Mouse (Mus musculus): Measurements from ENCODE around the gene Dnah8.

DNA sequence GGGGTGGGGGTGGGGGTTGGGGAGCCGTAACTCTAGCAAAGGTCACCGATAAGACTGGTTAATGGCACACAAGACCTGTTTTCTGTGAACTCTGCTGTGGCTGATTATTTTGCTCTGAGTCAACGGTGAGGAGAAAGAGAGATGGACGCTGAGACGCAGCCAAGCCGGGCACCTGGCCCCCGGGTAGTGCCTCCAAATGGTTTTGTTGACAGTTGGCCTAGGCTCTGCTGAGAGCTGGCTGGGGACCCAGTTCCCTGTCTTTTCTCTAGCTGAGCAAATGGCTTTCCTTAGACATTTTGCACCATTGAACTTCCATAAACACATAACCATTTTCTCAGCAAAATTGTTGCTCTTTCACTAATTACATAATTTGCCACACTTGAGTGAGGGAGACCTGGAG is 253.3 kb downstream of the Dnah8 start:
- TF ChIP-seq CTCF (IDR thresholded peaks at IDR 0.05; ENCODE audit: borderline replicate concordance, insufficient read depth, low read depth, low read length), result no peak
- no peak for TF ChIP-seq POLR2A (IDR thresholded peaks at IDR 0.05; ENCODE audit: borderline replicate concordance, insufficient read depth, low read length)
